8 mouse cellular contexts compared by ENCODE assay signal in the genomic region with DNA sequence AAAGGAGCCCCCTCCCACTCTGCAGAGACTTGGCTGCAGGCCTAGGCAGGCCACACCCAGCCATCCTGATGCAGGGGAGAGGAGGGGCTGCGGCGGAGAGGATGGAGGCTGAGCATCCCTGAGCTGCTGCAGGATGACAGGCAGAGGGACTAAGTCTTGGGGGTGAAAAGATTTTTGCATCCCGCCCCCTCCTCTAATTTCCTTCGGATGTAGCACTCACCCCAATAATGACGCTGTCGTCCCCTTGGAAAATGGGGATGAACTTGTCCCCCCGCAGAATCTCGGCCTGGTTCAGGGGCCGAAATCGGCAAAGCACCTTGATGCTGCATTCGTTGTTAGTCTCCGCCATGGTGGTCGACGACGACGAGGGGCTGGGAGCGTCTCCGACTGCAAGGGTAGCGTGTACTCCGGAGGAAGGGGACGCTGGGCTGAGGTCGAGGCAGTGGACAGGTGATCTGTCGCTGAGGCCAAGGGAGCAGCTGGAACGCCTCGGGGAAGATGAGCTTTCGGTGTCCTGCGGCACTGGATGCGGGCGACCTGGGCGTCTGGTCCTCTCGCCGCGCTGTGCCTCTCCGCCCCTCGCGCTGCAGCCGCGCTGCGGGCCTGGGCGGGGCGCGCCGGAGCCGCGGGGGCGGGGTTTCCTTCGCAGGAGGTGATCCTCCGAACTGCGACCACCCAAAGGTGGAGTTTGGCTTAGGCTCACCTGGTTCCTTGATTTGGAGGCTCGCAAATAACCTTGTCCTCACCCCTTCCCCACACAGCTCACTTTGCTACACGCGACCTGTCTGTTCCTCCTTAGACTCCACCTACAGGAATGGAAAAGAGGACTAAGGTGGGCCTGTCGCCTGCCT. TPM values are rescaled to one million over a fixed set of nuclear protein-coding genes. Genes with fewer than 3 reads are reported as not detected.
A peak's percentile ranks its signal among the peaks of the same experiment; 100 is the strongest.
DNase-seq lines count a peak whose midpoint lies in the region; ATAC-seq lines count a peak whose summit lies in the region.

TSS of gene Kif5a (minus strand) at position 801 of the 851 bp plus-strand sequence.

- H3K27me3 ChIP-seq in hindbrain, embryonic 14.5 days (ENCODE audit: control insufficient read depth, insufficient read depth, low read length): no peaks in the 10 kb centered on the region
- no peaks in the 10 kb centered on the region for H3K27me3 ChIP-seq in midbrain, embryonic 14.5 days (ENCODE audit: control insufficient read depth, insufficient read depth, low read length)

- intact Hi-C loops in left cerebral cortex, postnatal 10 days (cut with DNase I): no loop called here

- no peaks in the 10 kb centered on the region for H3K9me3 ChIP-seq in hindbrain, embryonic 14.5 days (ENCODE audit: control insufficient read depth, low read length)
- no peaks in the 10 kb centered on the region for H3K9me3 ChIP-seq in midbrain, embryonic 14.5 days (ENCODE audit: control insufficient read depth, low read length)

- H3K4me2 ChIP-seq in hindbrain, embryonic 14.5 days (replicated peaks): peak within 1 kb of the TSS; percentile 74
- H3K4me2 ChIP-seq in midbrain, embryonic 14.5 days (ENCODE audit: low read length): peak within 1 kb of the TSS; percentile 87

- WGBS in hindbrain, embryonic 14.5 days: 1% methylated on average over 53 of the region's 53 CpGs
- WGBS in midbrain, embryonic 14.5 days: 1% methylated on average over 53 of the region's 53 CpGs

- peak within 1 kb of the TSS; percentile 88 for H3K9ac ChIP-seq in hindbrain, embryonic 14.5 days
- peak within 1 kb of the TSS; percentile 89 for H3K9ac ChIP-seq in midbrain, embryonic 14.5 days (replicated peaks; ENCODE audit: low read length)

- no peak for ATAC-seq in CD4-positive, CD25-positive, alpha-beta regulatory T cell, adult 4 months
- ATAC-seq in hindbrain, embryonic 14.5 days (ENCODE audit: low FRiP score): peak; percentile 34; the same call in 1 of the 2 replicates
- ATAC-seq in midbrain, embryonic 14.5 days (ENCODE audit: low FRiP score, low TSS enrichment): peak; percentile 36

- DNase-seq in CD4-positive, CD25-positive, alpha-beta regulatory T cell, adult 2 months (ENCODE audit: low read depth, low spot score): peak; percentile 61
- peak; percentile 36 for DNase-seq in T-cell, adult 2 months (ENCODE audit: low spot score)
- DNase-seq in embryo, embryonic 10.5 days (ENCODE audit: low spot score): peak; percentile 65
- peak; percentile 71 for DNase-seq in hindbrain, embryonic 14.5 days (ENCODE audit: low spot score)
- DNase-seq in left cerebral cortex, postnatal 10 days (ENCODE audit: extremely low spot score in 1 of 2, low spot score in 2 of 2): peak in 1 of 2 experiments; percentile 78
- DNase-seq in midbrain, embryonic 14.5 days: peak; percentile 86
- peak; percentile 66 for DNase-seq in testis, postnatal 10 days (ENCODE audit: low spot score)

- peaks cover 17% of the 10 kb centered on the region for H3K36me3 ChIP-seq in hindbrain, embryonic 14.5 days (replicated peaks; ENCODE audit: control insufficient read depth, insufficient read depth)
- peaks cover under 1% of the 10 kb centered on the region; the same call in 1 of the 2 replicates for H3K36me3 ChIP-seq in midbrain, embryonic 14.5 days (ENCODE audit: control insufficient read depth, insufficient read depth, low read length)

- H3K4me3 ChIP-seq in hindbrain, embryonic 14.5 days (replicated peaks; ENCODE audit: low read length): peak within 1 kb of the TSS; percentile 69
- H3K4me3 ChIP-seq in midbrain, embryonic 14.5 days (replicated peaks; ENCODE audit: low read depth, low read length): peak within 1 kb of the TSS; percentile 66

- H3K4me1 ChIP-seq in hindbrain, embryonic 14.5 days (replicated peaks; ENCODE audit: control insufficient read depth, insufficient read depth, low read length): peaks cover 49% of the 10 kb centered on the region
- H3K4me1 ChIP-seq in midbrain, embryonic 14.5 days (ENCODE audit: control insufficient read depth, insufficient read depth, low read length): peaks cover 46% of the 10 kb centered on the region

- H3K27ac ChIP-seq in hindbrain, embryonic 14.5 days: peak within 1 kb of the TSS; percentile 93
- H3K27ac ChIP-seq in midbrain, embryonic 14.5 days (replicated peaks; ENCODE audit: low read depth, low read length): peak within 1 kb of the TSS; percentile 95

RNA-seq across cellular contexts. Expression of gene Kif5a, which starts in this region (rescaled TPM):
- not detected for polyA plus RNA-seq in CD4-positive, CD25-positive, alpha-beta regulatory T cell, adult 4 months (2017; shearing (Covaris generic))
- 118 and 129 TPM in 2 replicates for polyA plus RNA-seq in hindbrain, embryonic 14.5 days (2014; fragmentation: Nextera tagmentation; extraction: Ambion mirVana)
- total RNA-seq in left cerebral cortex, postnatal 10 days (2021): 100 to 1,000 TPM; 468 to 479 TPM
- polyA plus RNA-seq in midbrain, embryonic 14.5 days (2014; fragmentation: Nextera tagmentation; extraction: Ambion mirVana): 75.3 and 94.7 TPM in 2 replicates

Comparison
In these comparisons a context has a peak if more than half of its experiments do, and no peak if none do; other contexts are left out.
1. RNA of gene Kif5a (polyA plus RNA-seq): 118 to 129 TPM in hindbrain, embryonic 14.5 days and 75.3 to 94.7 TPM in midbrain, embryonic 14.5 days; not detected in CD4-positive, CD25-positive, alpha-beta regulatory T cell, adult 4 months; every median in the first group is over 10 times any median in the second.